Mouse (Mus musculus): Measurements from ENCODE around the gene Vwf. TPM values are rescaled to one million over a fixed set of nuclear protein-coding genes. Genes with fewer than 3 reads are reported as not detected.

The Vwf gene
- total RNA-seq, 2 experiments from 2014 or later, result 78.4 to 104 TPM

DNA sequence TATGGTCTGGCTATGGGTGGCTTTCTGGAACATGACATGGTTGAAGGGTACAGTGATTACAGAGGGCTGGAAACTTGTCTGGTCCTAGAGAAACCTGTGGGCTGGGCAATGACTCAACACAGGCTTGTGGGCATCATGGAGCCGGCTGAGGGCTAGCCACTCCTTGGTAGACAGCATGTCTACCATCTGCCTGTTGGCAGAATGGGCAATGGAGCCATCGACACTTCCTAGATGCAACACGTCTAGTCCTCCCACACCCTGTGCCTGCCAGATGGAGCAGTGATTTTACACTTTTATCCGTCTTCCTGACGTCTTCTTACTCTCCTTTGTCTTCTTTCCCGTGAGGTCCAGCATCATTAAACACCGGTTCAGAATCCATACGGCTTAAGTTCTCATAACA, 94.6 kb downstream of the Vwf start:
- DNase-seq, result no peak

DNA sequence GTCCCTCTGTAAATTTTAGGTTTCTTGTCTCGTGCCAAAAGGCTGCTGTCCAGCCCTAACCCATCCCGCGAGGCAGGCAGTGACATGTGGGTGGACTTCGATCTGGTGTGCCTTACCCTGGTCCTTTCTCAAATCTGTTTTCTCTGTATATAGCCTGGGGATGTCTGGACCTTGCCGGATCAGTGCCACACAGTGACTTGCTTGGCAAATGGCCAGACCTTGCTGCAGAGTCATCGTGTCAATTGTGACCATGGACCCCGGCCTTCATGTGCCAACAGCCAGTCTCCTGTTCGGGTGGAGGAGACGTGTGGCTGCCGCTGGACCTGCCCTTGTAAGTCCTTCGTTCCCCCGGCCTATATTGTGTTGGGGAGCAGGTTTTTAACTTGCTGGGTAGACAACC, 102.4 kb downstream of the Vwf start:
- DNase-seq, result no peak

DNA sequence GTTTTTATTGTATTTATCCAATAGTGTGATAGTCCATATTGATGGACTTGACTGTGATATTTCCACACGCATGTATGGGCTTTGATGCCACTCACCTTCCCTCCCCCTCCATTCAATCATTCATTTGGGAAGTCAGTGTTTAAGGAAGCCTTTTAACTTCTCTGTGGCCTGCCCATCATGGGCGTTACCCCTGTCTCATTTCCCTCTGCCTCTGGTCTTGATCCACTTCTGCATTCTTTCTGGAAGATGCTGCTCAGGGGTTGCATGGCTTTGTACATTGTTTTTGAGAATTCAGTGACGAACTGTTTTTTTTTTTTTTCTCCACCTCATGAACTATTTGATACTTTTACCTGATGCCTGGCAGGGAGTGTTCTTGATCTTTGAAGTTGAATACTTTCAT, 104.8 kb downstream of the Vwf start:
- DNase-seq, result no peak

DNA sequence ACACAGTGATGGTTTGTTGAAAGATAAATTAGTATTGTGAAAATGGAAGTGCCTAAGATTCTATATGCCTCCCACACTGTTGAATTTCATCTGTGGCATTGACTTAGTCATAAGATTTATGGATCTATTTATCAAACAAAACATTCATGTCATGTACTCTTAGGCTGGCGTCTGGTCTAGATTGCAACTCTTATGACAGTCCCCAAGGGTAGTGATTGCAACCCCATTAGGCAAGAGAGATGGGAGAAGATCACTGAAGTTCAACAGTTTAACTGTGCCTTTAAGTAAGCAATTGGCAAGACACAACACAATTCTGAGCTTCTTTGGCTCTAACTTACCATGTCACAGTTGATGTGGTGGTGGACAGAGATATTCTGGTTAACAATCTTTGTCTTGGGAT, 106.8 kb downstream of the Vwf start:
- no peak for DNase-seq

DNA sequence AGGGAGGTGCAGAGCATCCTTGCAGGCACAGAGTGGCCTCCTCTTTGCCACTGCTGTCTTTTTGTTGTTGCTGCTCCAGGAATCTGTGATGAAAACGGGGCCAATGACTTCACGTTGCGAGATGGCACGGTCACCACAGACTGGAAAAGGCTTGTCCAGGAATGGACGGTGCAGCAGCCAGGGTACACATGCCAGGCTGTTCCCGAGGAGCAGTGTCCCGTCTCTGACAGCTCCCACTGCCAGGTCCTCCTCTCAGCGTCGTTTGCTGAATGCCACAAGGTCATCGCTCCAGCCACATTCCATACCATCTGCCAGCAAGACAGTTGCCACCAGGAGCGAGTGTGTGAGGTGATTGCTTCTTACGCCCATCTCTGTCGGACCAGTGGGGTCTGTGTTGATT, 110.3 kb downstream of the Vwf start:
- no peak for DNase-seq

DNA sequence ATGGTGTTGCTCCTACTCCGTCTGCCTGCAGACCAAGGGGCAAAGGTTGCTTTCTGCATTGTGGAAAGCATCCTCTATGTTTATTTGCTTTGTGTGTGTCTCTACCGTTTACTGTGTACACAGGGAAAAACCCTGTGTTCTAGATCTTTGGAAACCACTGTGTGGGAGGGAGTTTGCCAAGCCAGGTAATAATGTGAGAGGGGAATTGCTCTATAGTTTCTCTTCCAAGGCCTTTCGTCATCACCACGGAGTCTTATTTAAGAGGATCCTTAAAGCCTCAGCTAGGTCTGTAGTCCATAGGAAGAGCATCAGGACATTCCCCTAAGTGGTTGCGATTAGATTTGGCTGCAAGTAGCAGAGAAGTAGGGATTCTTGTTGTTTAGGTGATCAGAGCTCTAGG, 111.4 kb downstream of the Vwf start:
- no peak for DNase-seq

DNA sequence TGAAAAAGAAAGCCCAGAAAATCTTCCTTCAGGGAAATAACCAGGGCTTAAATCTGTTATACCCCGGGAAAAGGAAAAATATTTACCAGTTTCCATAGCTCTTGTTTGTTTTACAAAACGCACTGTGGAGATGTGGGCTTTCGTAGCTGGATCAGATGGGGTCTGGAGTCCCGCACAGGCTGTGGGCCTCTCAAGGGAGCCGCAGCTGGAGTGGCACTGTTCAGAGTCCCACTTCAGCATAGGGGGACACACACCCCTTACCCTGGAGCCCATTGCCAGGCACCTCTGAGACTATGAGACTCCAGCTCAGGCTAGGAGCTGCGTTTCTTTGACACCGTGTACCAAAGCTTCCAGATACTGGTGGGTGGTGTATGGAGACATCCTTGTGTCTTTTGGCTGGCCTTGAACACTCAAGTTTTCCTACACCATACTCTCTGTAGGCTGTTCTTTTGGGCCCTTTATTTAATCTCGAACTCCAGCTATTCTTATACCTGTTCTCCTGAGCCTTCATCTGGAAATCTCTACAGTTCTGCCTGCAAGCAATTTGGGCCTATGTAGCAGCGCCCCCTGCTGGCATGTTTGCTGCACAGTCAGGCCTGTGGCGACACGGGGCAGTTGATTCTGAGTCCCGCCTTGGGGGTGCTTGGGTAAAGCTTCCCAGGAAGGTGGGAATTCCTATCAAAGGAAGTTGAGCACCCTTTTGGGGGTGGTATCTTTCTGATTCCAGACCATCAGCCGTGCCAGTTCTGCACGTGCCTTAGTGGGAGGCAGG, 114.7 kb downstream of the Vwf start:
- DNase-seq, result peak; percentile 44 to 82

DNA sequence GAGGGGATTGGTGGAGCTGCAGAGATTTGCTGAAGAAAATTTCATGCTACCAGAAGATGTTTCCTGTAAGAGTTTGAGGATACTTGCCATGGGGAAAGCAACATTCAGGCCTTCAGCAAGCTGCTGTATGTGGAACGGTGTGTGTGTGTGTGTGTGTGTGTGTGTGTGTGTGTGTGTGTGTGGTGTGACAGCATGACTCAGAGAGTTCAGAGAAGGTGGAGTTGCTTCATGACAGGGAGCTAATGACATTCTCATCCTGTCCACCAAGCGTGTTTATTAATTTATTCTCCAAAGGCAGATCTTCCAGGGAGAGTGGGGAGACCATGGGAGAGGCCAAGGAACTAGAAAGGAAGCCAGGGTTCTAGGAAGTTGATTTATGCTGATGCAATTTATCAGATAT, 117.3 kb downstream of the Vwf start:
- no peak for DNase-seq

DNA sequence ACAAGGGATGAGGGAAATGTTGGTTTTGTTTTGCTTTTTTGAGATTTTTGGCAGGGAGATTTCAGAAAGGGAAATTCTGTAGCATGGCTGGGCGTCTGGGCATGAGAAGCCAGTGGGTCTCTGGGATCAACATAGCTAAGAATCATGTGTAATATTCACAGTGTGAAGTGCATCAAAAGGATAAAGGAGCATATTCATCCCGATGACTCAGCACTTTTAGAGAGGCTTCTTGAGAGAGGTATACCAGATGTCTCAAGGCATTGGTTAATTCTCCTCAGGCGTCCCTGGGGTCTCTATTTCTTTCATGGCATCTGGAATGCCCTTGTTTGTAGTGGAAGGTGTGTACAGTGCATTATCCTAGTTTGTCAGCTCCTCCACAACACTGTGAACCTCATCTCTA, 125.3 kb downstream of the Vwf start:
- no peak for DNase-seq

DNA sequence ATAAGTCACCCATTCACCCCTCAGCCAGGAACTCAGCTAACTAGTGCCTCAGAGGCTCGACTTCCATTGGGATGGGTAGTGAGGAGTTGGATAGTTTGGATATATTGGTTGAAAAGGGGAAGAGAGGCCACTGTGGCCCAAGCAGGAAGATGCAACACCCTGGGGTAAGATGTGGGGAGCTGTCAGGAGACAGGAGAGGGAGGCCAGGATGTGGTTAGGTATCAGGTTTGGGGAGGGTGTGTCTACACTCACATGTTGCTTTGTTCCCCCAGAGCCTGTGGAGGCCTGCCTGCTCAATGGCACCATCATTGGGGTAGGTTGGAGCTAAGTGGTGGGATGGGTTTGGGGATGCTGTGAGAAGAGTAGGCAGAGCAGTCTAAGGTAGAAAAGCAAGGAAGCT, 131.9 kb downstream of the Vwf start:
- no peak for DNase-seq

DNA sequence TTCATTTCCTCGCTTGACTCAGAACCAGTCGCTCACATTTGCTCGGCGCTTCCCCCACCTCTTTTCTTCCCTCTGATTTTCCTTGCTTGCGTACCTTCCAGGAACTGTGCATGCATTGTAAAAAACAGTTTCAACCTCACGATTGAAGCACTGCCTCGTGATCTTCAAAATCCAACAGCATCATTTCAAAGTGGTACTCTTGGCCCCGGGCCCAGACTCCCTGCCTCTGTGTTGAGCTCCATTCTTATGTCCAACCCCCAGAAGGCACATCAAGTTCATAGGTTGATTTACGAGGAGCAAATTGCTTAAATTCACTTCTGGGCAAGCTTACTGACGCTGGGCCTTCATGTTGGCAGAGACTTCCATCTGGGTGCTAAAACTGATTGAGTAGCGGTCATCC, 134.0 kb downstream of the Vwf start:
- no peak for DNase-seq

DNA sequence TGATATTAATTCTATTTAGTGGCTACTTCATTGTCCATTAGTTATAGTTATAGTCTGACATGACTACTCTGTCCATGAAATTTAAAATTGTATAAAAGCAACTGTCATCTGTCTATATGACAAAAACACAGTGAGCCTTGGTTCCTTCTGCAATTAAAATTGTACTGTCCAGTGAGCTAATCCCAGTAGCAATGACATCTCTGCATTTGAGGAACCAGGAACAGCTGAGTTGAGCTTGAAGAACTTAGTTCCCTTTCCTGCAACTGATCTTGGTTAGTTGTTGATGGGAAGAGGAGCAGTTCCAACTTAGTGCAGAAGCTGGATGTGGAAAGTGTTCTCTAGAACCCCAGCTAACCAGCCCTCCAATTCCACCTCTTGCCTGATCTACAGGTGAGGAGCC, 138.8 kb downstream of the Vwf start:
- peak in 1 of 2 experiments; percentile 23 for DNase-seq

DNA sequence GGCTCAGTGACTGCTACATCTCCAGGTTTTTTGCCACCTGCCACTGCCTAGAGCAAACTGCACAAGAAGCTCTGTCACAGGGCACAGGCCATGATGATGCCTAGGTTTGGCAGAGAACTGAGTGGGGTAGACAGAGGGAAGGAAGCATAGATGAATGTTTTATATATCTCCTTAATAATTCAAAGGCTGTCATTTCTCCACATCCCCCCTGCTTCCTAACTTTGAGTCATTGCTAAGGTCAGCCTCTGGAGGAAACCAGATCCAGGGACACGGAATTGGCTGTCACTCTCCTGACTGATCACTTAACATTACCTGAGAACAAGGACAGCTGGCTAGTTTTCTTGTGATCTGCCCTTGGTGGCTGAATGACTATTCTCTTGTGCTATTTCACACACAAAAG, 141.4 kb downstream of the Vwf start:
- DNase-seq, result no peak

DNA sequence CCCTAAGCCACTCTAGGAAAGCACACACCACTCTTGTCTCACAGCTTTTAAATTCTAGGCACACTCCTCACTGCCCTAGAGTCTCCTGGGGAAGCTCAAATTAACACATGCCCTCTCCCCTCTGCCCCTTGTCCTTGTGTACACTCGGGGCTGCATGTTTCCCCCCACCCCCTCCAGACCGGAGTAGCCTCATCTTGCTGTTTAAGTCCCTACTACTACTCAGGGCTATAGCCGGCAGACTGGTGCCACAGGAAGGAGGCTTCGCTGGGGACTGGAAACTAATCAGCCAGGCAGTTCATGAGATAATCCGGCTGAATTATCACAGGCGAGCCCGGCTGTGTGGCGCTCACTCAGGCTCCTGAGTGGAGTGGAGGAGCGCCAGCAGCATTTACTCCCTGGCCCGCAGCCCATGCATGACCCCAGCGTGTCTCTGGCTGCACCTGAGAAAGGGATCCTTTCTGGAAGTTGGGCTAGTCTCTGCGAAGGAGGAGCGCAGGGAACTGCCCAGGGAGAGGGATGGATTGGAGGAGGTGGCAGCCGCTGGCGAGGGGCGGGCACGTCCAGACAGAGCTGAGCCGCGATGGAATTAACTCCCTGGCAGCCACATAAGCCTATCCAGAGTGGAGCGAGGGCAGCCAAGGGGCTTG, 143.6 kb downstream of the Vwf start, which contains the start of gene Ano2:
Ano2 (plus strand) TSS at position 363 of the 647 bp plus-strand sequence.
- peak in 1 of 2 experiments; percentile 5 for DNase-seq

DNA sequence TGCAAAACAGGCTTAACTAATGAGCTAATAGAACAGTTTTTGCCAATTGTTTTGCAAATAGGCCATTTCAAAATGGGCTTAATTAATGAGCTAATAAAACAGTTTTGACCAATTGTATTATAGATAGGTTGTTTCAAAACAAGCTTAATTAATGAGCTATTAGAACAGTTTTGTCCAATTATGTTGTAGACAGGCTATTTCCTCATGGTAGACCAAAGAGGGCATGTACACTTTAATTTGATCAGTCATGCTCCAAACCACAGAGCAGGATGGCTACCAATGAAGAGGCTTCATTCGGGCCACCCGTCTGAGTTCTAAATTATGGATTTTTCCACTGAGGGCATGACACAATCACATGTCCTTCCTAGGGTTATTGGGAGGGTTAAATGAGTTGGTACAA, 154.6 kb downstream of the Vwf start:
- DNase-seq, result no peak

DNA sequence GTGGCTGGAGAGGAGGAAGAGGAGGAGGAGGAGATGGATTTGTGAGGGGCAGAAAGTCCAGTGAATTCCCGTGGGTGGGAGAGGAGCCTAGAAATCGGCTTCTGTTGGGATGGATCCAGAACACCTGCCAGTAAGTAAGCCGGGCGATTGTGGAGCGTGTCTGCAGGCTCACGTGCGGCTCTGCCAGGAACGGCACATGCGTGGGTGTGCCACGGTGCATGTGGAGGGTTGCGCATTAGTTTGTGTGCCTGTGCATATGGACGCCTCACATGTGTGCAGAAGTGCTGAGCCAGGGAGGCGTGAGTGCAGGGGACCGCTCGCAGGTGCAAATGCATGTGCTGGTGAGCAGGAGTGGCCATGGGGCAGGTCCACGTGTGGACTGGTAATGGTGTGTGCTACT, 164.7 kb downstream of the Vwf start:
- no peak for DNase-seq

DNA sequence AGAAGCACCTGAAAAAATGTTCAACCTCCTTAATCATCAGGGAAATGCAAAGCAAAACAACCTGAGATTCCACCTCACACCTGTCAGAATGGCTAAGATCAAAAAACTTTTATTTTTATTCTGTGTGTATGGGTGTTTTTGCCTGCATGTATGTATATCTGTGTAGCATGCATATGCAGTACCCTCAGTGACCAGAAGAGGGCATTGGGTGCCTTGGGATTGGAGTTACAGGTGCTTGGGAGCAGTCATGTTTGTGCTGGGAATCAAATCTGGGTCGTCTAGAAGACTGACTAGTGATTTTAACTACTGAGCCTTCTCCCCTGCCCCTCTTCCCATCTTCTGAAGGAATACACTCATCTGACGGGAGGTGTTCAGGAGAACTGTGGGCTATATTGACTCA, 179.8 kb downstream of the Vwf start:
- no peak for DNase-seq

DNA sequence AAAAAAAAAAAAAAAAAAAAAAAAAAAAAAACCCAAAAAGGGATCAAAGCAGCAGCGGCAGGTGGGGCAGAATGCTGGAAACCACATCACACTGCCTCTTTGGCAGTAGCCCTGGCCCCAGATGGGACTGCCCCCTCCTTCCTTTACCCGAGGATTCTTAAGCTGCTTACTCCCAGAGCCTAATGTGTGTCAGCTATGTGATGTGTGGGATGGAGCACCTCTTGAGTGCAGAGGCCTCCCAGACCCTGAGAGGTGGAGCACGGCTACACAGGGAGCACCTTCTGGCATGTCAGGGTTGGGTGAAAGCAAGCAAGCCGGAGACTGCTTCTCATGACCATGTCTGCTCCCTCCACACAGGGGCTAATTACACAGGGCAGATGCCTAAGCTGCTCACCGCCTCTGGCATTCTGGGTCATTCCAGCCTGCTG, 180.9 kb downstream of the Vwf start:
- DNase-seq, result no peak

DNA sequence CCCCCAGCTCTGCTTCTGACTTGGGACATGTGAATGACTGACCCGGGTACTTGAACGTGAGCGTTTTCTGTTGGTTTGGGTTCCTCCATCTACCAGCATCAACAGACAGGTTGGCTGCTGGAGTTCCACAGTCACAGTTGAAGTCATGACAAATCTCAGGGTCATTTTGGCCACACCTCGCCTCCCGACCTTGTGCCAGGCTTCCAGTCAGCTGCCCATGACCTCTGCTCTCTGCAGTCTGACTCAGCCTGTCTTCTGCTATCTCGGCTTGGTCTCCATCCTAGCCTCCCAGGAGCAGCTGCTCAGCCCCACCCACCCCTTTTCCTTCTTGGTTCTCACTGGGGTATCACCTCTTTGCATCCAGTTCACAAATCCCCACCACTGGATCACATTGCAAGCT, 182.9 kb downstream of the Vwf start:
- no peak for DNase-seq

DNA sequence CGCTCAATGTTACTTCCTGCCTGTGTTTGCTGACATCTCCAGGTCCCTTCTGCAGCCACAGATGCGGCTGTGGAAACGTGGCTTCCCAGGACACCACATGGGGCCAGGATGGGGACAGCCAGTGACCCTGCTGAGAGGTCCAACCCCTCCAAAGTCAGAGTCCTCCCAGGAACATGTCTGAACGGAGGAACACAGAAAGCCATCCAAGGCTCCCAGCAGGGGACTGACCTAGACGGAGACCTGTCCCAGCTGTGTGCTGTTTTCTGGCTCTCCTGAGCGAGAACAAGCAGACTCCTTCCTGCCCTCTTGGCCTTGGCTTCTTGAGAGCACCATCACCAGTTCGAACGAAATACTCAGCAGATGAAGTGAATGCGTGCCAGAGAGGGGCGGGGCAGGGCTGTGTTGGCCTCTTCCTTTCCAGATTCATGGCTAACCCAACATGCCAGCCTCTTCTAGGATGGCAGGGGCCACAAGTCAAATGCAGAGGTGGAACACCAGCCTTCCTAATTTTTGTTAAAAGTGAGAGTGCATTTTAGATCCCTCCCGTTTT, 183.5 kb downstream of the Vwf start:
- DNase-seq, result no peak

All from heart, adult 18-20 months (tissue).